Mouse (Mus musculus) bone marrow macrophage, adult 2 months (primary cell): ENCODE measurements around the gene D16Ertd472e. TPM values are rescaled to one million over a fixed set of nuclear protein-coding genes. Genes with fewer than 3 reads are reported as not detected.

Source experiments
- H3K27ac ChIP-seq: 2 replicates; pipeline ENCODE4 v1.5.1; 2012; ENCODE audit warnings: low read depth, low read length; ENCODE audit not compliant: insufficient read depth
- H3K4me1 ChIP-seq: 2 replicates; pipeline ENCODE4 v1.6.1; 2012; ENCODE audit warnings: low read length; ENCODE audit not compliant: control insufficient read depth, insufficient read depth
- H3K4me3 ChIP-seq: 2 replicates; pipeline ENCODE4 v1.5.1; 2012; ENCODE audit warnings: mild to moderate bottlenecking, low read length, moderate library complexity; ENCODE audit not compliant: insufficient read depth
- CTCF ChIP-seq: IDR thresholded peaks from 2 replicates; pipeline ENCODE4 v1.5.1; 2012; ENCODE audit warnings: low read depth, mild to moderate bottlenecking, low read length, moderate library complexity
- POLR2A ChIP-seq: IDR thresholded peaks from 2 replicates; pipeline ENCODE4 v1.6.1; 2012; ENCODE audit warnings: mild to moderate bottlenecking, low read depth, low read length, borderline replicate concordance
- polyA plus RNA-seq: library from polyadenylated mRNA; stranded (reverse); fragments of >200 nt; gene quantifications from 2 replicates; pipeline ENCODE4 v1.2.4, GENCODE M21; 2012; ENCODE audit not compliant: missing spikeins, insufficient read depth, insufficient read length

D16Ertd472e gene
- polyA plus RNA-seq, result 0.77 and 1.7 TPM in 2 replicates

DNA sequence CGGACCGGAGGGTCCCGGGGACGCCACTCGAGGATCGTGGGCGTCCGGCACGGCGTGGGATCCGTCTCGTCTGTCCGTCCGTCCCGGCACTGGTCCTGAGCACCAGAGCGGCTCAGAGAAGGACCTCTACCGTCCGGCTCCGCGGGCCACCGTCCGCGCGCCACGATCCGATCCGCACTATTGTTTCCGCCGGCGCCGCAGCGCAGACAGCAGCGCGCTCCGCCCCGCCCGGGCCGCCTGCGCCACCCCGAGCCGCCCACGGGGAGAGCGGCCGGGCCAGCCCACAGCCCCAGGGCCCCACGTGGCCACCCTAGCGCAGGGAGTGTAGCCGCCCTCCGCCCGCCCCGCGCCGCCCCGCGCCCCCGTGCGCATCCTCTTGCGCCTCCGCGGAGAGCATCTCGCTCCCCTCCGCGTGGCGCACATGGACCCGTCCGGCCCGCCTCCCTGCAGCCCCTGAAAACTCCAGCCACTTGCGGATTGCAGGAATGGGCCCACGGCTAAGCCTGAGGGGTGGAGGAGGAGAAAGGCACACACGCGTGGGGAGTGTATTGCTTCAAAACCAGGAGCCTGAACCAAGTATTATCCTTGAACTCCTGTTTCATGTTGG lies at the start of gene D16Ertd472e:
Gene D16Ertd472e (minus strand): TSS at position 231 of the 607 bp plus-strand sequence.
- H3K4me3 ChIP-seq, result peak within 1 kb of the TSS; percentile 98
- H3K4me1 ChIP-seq, result peaks cover 2% of the 10 kb centered on the region
- TF ChIP-seq CTCF (no peak), POLR2A (no peak)
- peak within 1 kb of the TSS; percentile 74 for H3K27ac ChIP-seq

GRCm38 (mm10) chr16:78622755-78623154 lies 46.2 kb upstream of the D16Ertd472e start:
- Histone ChIP-seq H3K27ac (no peak overlapping the region), H3K4me3 (no peak overlapping the region), H3K4me1 (no peaks in the 10 kb centered on the region)
- no peak for TF ChIP-seq CTCF
- TF ChIP-seq POLR2A, result no peak

DNA sequence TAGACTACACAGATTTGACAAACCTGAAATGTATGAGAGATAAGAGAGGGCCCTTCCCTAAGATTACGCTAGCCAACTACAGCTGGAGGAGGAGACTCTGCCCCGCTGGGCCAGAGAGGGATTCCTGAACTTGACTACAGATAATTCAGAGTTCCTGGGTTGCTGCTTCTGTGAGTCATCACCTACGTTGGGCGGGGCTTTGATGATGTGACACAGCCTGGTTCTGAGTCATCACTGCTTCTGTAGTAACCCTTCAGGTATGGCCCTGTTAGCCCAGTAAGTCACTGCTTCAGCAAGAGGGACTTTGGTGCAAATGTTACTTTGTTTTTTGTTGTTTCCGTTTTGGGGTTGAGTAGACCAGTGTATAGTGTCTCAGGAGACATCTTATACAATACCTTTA lies 42.9 kb upstream of the D16Ertd472e start:
- no peak overlapping the region for H3K27ac ChIP-seq
- TF ChIP-seq CTCF (no peak), POLR2A (no peak)
- no peaks in the 10 kb centered on the region for H3K4me1 ChIP-seq
- H3K4me3 ChIP-seq, result no peak overlapping the region

- Histone ChIP-seq H3K4me3 (no peak overlapping the region), H3K27ac (no peak overlapping the region), H3K4me1 (no peaks in the 10 kb centered on the region)
- no peak for TF ChIP-seq CTCF
- no peak for TF ChIP-seq POLR2A
These were observed 41.4 kb upstream of the D16Ertd472e start for GRCm38 (mm10) chr16:78617757-78618532.

GRCm38 (mm10) chr16:78606202-78606601 lies 29.7 kb upstream of the D16Ertd472e start:
- Histone ChIP-seq H3K27ac (no peak overlapping the region), H3K4me1 (no peaks in the 10 kb centered on the region), H3K4me3 (no peak overlapping the region)
- TF ChIP-seq POLR2A (no peak), CTCF (no peak)

DNA sequence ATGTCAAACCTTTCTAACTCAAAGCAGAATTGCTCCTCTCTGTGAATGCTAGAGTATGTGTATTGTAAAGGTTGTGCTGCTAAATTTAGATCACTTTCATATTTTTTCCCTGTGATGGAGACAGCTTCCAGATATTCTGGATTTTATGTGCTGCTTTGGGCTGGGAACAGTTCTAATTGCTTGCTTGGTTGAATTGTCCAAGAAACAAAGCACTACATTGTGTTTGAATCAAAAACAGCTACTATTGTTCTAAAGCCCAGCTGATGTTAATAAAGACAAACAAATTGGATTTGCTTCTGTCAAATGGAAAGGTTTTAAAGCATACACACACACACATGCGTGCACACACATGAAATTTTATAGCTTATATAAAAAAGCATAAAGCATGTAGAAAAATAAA lies 22.4 kb upstream of the D16Ertd472e start:
- Histone ChIP-seq H3K4me3 (no peak overlapping the region), H3K4me1 (no peaks in the 10 kb centered on the region), H3K27ac (no peak overlapping the region)
- TF ChIP-seq CTCF (no peak), POLR2A (no peak)

DNA sequence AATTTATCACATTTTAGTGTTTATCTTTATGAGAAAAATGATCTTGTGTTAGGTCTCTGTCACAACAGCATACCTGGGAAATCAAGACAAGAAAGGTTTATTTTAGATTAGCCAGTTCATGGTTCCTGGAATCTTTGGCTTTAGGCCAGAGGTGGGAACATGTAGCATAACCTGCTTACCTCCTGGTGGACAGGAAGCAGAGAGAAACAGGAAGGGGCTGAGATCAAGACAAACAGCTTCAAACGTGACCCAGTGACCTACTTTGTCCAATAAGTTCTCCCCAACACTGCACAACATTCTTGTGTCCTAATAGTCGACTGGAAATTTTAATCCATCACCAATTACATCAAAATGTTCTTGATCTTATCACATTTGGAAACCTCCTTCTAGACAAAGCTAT lies 19.9 kb upstream of the D16Ertd472e start:
- TF ChIP-seq POLR2A (no peak), CTCF (no peak)
- no peak overlapping the region for H3K27ac ChIP-seq
- H3K4me1 ChIP-seq, result no peaks in the 10 kb centered on the region
- H3K4me3 ChIP-seq, result no peak overlapping the region

DNA sequence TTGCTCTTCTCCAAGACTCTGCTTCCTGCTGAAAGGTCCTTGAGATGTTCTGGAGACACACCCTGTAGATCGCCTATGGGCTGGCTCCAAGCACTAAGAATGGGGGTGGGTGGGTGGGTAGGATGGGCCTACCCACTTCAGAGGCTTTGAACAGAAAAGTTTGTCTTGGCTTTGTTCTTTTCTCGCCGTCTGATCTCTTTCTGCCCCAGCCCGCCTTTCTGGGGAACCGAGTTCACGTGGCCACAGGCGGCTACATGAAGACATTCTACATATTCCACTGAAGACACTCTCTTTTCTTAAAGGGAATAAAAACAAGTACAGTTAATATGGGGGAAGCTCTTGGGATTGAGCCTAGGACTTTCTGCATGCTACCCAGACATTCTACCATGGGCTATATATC lies 19.3 kb upstream of the D16Ertd472e start:
- TF ChIP-seq CTCF, result no peak
- no peak for TF ChIP-seq POLR2A
- H3K4me1 ChIP-seq, result no peaks in the 10 kb centered on the region
- no peak overlapping the region for H3K4me3 ChIP-seq
- no peak overlapping the region for H3K27ac ChIP-seq

DNA sequence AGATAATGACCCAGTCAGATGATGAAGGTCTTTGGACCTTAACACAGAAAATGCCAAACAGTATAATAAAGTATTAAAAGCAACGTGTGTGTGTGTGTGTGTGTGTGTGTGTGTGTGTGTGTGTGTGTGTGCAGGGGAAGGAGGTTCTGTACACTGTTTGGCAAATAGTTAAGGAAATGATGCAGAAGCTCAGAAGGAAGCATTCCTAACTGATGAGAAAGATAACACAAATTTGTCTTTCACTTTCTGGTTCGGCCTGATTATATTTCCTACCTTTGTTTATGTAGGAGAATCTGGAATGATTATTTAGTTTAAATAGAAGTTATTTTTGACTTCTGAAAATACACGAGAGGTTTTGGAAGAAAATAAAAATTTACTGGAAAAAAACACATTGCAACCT lies 17.6 kb upstream of the D16Ertd472e start:
- Histone ChIP-seq H3K4me1 (no peaks in the 10 kb centered on the region), H3K27ac (no peak overlapping the region), H3K4me3 (no peak overlapping the region)
- no peak for TF ChIP-seq CTCF

DNA sequence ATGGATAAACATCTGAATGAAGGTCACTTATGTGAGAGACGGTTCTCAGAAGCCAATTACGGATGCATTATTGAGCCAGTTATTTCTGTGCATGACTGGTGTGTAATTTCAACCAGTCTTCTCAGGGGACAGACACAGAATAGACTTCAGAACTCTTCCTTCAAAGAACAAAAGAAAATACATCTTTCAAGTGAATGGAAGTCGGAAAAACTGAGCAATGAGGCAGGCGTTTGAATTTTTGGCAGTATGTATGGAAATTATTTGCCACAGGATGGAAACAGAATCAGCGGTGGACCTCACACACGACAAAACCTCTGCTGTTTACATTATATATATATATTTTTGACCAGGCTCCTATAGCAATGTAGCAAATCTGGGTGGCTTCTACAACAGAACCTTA lies 14.6 kb upstream of the D16Ertd472e start:
- Histone ChIP-seq H3K27ac (no peak overlapping the region), H3K4me1 (no peaks in the 10 kb centered on the region), H3K4me3 (no peak overlapping the region)
- TF ChIP-seq POLR2A, result no peak
- TF ChIP-seq CTCF, result no peak

GRCm38 (mm10) chr16:78588821-78589220 lies 12.3 kb upstream of the D16Ertd472e start:
- Histone ChIP-seq H3K4me1 (no peaks in the 10 kb centered on the region), H3K27ac (no peak overlapping the region), H3K4me3 (no peak overlapping the region)
- TF ChIP-seq POLR2A (no peak), CTCF (no peak)
